In the genomic region with DNA sequence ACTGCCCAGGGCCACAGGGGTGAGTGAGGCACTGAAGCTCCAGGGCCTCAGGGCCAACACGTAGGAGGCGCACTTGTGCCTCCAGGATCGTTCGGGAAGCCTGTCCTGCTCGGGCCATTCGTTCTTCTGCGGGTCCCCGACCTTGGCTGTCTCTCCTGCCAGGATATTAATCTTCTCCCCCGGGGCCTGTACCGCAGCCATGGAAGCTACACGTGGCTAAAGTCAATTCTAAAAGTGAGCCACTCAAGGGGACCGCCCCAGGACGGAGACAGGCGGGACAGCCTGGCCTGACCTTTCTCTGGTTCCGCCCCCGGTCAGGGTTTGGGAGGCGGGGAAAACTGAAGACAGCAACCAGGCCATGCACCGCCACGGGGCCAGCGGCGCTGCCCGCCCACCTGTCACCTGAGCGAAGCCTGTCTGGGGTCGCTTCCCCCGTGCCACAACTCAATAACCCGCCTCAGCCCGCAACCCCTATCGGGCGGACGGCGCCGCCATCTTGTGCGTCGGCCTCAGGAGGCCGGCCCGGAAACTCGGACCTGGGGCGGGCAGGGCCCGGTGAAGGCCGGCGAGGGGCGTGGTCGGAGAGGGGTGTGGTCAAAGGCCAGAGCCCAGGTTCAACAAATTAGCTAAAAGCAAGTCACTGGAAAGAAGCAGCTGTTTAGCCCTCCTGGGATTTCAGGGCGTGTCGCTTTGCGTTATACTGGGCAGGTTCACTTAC, we compare ENCODE assay signal across 8 mouse cellular contexts. TPM values are rescaled to one million over a fixed set of nuclear protein-coding genes. Genes with fewer than 3 reads are reported as not detected.
DNase-seq lines count a peak whose midpoint lies in the region; ATAC-seq and TF ChIP-seq lines count a peak whose summit lies in the region.

A gene (minus strand): TSS at position 522 of the 718 bp plus-strand sequence.

- DNase-seq in T-cell, adult 2 months (ENCODE audit: low spot score) = peak; percentile 61
- DNase-seq in cerebellum, postnatal 36 days = peak; percentile 78 to 83
- DNase-seq in gastrocnemius, adult 18-20 months (ENCODE audit: low spot score) = peak; percentile 86
- peak; percentile 70 to 77 for DNase-seq in left cerebral cortex, adult 2 months (ENCODE audit: extremely low spot score in 1 of 2, low spot score in 2 of 2)
- peak; percentile 72 for DNase-seq in right cerebral cortex, adult 18-20 months
- DNase-seq in urinary bladder, postnatal 10 days (ENCODE audit: low spot score) = peak; percentile 52

- peak within 1 kb of the TSS; percentile 76 for H3K27ac ChIP-seq in hindbrain, embryonic 15.5 days (replicated peaks)
- peak within 1 kb of the TSS; percentile 84 for H3K27ac ChIP-seq in left cerebral cortex, adult 2 months

- intact Hi-C loops in left cerebral cortex, adult 2 months (cut with DNase I) = no loop called here

- peak; percentile 42; the same call in 1 of the 2 replicates for ATAC-seq in hindbrain, embryonic 15.5 days (ENCODE audit: low FRiP score, low read depth)
- ATAC-seq in megakaryocyte, adult 5-6 weeks (ENCODE audit: poor library complexity, severe bottlenecking) = peak; percentile 76

- no peaks in the 10 kb centered on the region for H3K9me3 ChIP-seq in hindbrain, embryonic 15.5 days

- H3K36me3 ChIP-seq in hindbrain, embryonic 15.5 days = no peaks in the 10 kb centered on the region

- TF ChIP-seq CTCF in left cerebral cortex, adult 2 months (IDR thresholded peaks at IDR 0.05) = no peak; the same call in 1 of the 2 replicates

- H3K9ac ChIP-seq in hindbrain, embryonic 15.5 days = peak within 1 kb of the TSS; percentile 67

- peaks cover 44% of the 10 kb centered on the region for H3K4me1 ChIP-seq in hindbrain, embryonic 15.5 days (replicated peaks)

- peak within 1 kb of the TSS; percentile 69 for H3K4me3 ChIP-seq in hindbrain, embryonic 15.5 days
- peak within 1 kb of the TSS; percentile 91 for H3K4me3 ChIP-seq in left cerebral cortex, adult 2 months

- H3K4me2 ChIP-seq in hindbrain, embryonic 15.5 days = peak within 1 kb of the TSS; percentile 85

- WGBS in hindbrain, embryonic 15.5 days = 0% methylated on average over 46 of the region's 46 CpGs

- H3K27me3 ChIP-seq in hindbrain, embryonic 15.5 days = no peaks in the 10 kb centered on the region

RNA-seq across cellular contexts. Expression of the gene that starts here (rescaled TPM):
- total RNA-seq in gastrocnemius, adult 18-20 months (2021) = 10 to 100 TPM; 10.3 to 15.6 TPM
- polyA plus RNA-seq in hindbrain, embryonic 15.5 days (2015; fragmentation: Nextera tagmentation; extraction: Ambion mirVana) = 18.4 and 20.2 TPM in 2 replicates
- total RNA-seq in left cerebral cortex, adult 2 months (2021) = 1 to 10 TPM; 9.3 to 9.4 TPM
- total RNA-seq in megakaryocyte, adult 5-6 weeks (2015) = 5.6 and 7.6 TPM in 2 replicates
- total RNA-seq in megakaryocyte, adult 5-6 weeks (2017) = 6.4 and 7.7 TPM in 2 replicates

Comparison
In these comparisons a context has a peak if more than half of its experiments do, and no peak if none do; other contexts are left out.
1. Peak in every context shown above with its lines: DNase-seq, ATAC-seq, H3K4me3 ChIP-seq and H3K27ac ChIP-seq.